Mouse (Mus musculus) hindbrain, embryonic 10.5 days (tissue): ENCODE results near the gene Gm37419. TPM values are rescaled to one million over a fixed set of nuclear protein-coding genes. Genes with fewer than 3 reads are reported as not detected.

Source experiments
- DNase-seq: peaks from one replicate; pipeline ENCODE4 v3.0.0-alpha.2; 2017; ENCODE audit warnings: low spot score
- H3K27ac ChIP-seq: fragments of 300-500 bp; sonication (generic); 2 replicates; pipeline ENCODE4 v1.5.1; 2016; ENCODE audit warnings: mild to moderate bottlenecking, moderate library complexity
- H3K27me3 ChIP-seq: fragments of 300-500 bp; sonication (generic); 2 replicates; pipeline ENCODE4 v1.6.1; 2016; ENCODE audit warnings: mild to moderate bottlenecking; ENCODE audit not compliant: poor library complexity, insufficient read depth, severe bottlenecking
- H3K36me3 ChIP-seq: fragments of 300-500 bp; sonication (generic); 2 replicates; pipeline ENCODE4 v1.6.1; 2016; ENCODE audit warnings: mild to moderate bottlenecking, moderate library complexity
- H3K4me1 ChIP-seq: fragments of 300-500 bp; sonication (generic); replicated peaks from 2 replicates; pipeline ENCODE4 v1.6.1; 2016; ENCODE audit warnings: mild to moderate bottlenecking
- H3K4me3 ChIP-seq: fragments of 300-500 bp; sonication (generic); 2 replicates; pipeline ENCODE4 v1.5.1; 2016; ENCODE audit warnings: mild to moderate bottlenecking, moderate library complexity
- H3K9me3 ChIP-seq: fragments of 300-500 bp; sonication (generic); 2 replicates; pipeline ENCODE4 v1.6.1; 2016; ENCODE audit warnings: mild to moderate bottlenecking, moderate library complexity
- WGBS: fragments of 180-500 bp; shearing (Covaris S2); methylation state at CpG from one replicate; pipeline ENCODE4 v1.1.7; 2016; 5-methylcytosine and 5-hydroxymethylcytosine counted together
- polyA plus RNA-seq: library from polyadenylated mRNA; unstranded; fragments of >200 nt; fragmentation: Nextera tagmentation; extraction: Ambion mirVana; gene quantifications from 2 replicates; pipeline ENCODE4 v1.2.1, GENCODE M21; 2016

Gene Gm37419
- polyA plus RNA-seq, 1 experiment from 2014 or later = not detected

GRCm38 (mm10) chr16:24022605-24023004 is 34.3 kb downstream of the Gm37419 start:
- Histone ChIP-seq H3K9me3 (no peaks in the 10 kb centered on the region), H3K4me1 (no peaks in the 10 kb centered on the region), H3K36me3 (no peaks in the 10 kb centered on the region), H3K27ac (no peak overlapping the region), H3K27me3 (no peaks in the 10 kb centered on the region), H3K4me3 (no peak overlapping the region)
- 88% methylated on average over 4 of the region's 4 CpGs for WGBS
- no peak for DNase-seq

DNA sequence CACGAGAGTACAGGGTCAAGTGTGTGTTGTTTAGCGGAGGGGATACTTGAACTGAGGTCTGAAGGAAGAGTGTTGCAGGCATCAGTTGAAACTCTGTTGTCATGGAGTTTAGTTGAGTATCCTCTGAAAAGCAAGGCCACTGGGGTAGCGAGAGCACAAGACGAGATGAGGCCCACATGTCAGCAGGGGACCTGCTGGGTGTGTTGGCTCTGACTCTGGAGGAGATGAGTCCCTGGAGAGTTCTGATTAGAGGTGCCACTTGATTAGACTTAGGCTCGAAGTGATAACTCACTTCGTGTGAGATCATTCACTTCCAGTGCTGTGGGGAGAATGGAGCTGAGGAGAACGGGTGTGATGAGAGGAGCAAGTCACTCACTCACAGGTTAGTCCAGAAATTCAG is 37.2 kb downstream of the Gm37419 start:
- Histone ChIP-seq H3K4me3 (no peak overlapping the region), H3K4me1 (no peaks in the 10 kb centered on the region), H3K27me3 (no peaks in the 10 kb centered on the region), H3K36me3 (no peaks in the 10 kb centered on the region), H3K9me3 (no peaks in the 10 kb centered on the region), H3K27ac (no peak overlapping the region)
- 75% methylated on average over 7 of the region's 7 CpGs for WGBS
- DNase-seq = no peak

DNA sequence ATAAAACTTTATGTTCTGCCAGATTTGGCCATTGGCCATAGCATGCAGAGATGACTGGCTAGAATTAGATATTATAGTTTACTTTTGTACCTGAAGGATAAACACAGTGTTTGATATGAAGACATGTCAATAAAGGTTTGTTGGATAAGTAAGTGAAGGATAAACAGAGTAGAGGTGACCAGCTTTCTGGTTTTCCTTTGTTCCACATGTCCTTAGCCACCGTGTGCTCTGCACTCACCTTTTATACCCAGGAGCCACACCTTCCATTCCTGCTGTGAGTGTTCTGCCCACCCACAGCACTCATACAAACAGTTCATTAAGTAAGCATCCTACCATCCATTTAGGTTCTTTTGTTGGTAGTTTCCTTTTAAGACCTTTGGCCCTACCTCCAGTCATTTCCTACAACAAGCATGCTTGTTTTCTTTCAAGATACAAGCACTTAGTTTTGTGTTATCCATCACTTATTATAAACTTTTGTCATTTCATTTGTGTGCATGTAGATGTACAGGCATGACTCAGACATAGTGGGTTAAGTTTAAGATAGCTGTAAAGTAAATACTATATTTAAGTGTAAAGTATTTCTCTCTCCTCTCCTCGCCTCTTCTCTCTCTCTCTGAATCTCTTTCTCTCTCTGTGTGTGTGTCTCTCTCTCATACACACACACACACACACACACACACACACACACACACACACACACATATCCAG is 41.8 kb downstream of the Gm37419 start:
- DNase-seq = no peak
- Histone ChIP-seq H3K27ac (no peak overlapping the region), H3K4me1 (no peaks in the 10 kb centered on the region), H3K9me3 (no peaks in the 10 kb centered on the region), H3K27me3 (no peaks in the 10 kb centered on the region), H3K36me3 (no peaks in the 10 kb centered on the region), H3K4me3 (no peak overlapping the region)
- WGBS = 67% methylated on average over 2 of the region's 2 CpGs

DNA sequence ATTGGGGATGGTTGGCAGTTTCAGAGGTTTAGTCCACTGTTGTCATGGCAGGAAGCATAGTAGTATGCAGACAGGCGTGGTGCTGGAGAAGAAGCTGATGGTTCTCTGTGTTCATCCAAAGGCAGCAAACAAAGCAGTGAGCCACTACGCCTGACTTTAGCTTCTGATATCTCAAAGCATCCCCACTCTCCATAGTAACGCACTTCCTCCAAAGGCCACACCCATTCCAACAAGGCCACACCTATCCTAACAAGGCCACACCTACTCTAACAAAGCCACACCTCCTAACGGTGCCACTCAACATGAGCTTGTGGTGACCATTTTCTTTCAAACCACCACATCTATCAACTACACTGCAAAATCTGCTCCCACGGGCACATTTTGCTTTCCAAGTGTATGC is 45.0 kb downstream of the Gm37419 start:
- Histone ChIP-seq H3K9me3 (no peaks in the 10 kb centered on the region), H3K27me3 (no peaks in the 10 kb centered on the region)
- 85% methylated on average over 5 of the region's 5 CpGs for WGBS

DNA sequence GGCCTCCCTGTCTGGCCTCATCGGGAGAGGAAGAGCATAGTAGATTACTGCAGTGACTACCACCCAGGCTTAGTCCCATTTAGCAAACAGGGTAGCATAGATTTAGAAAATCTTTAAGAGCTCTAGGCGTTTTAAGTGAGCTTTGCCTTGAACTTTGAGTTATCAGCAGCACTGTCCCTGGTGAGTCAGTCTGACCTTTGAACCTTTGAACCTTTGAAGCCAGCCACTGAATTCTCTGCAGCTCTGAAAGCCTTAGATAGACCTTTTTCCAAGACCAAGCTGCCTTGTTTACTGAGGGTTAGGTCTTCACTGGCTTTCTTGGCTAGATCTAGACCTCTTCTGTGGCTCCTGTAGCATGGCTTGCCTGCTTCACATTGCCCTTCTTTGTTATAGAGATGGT is 46.2 kb downstream of the Gm37419 start:
- no peak for DNase-seq
- Histone ChIP-seq H3K4me1 (no peaks in the 10 kb centered on the region), H3K9me3 (no peaks in the 10 kb centered on the region), H3K36me3 (no peaks in the 10 kb centered on the region), H3K27ac (no peak overlapping the region), H3K27me3 (no peaks in the 10 kb centered on the region), H3K4me3 (no peak overlapping the region)
- WGBS = 67% methylated on average over 2 of the region's 2 CpGs

More for the DNA sequence above, 45.0 kb downstream of the Gm37419 start:
- Histone ChIP-seq H3K27ac (no peak overlapping the region), H3K36me3 (no peaks in the 10 kb centered on the region), H3K4me1 (no peaks in the 10 kb centered on the region), H3K4me3 (no peak overlapping the region)
- no peak for DNase-seq

DNA sequence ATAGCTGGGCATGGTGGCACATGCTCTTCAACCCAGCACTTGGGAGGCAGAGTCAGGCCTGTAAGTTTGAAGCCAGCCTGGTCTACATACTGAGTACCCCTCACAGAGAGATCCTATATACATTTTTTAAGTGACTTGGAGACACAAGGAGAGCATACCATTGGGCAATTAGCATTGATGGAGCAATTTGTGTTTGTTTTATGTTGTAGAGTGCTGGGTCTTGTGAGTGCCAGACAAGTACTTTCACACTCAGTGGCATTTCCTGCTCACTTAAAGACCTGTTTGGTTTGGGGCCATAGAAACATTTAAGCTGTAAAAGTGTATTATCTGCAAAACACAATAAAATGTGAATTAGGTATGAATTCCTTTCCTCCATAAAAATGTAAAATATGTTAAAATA is 47.5 kb downstream of the Gm37419 start:
- H3K36me3 ChIP-seq = no peaks in the 10 kb centered on the region
- H3K4me1 ChIP-seq = no peaks in the 10 kb centered on the region
- DNase-seq = no peak
- no peaks in the 10 kb centered on the region for H3K27me3 ChIP-seq
- no peak overlapping the region for H3K27ac ChIP-seq
- no peak overlapping the region for H3K4me3 ChIP-seq
- no peaks in the 10 kb centered on the region for H3K9me3 ChIP-seq

DNA sequence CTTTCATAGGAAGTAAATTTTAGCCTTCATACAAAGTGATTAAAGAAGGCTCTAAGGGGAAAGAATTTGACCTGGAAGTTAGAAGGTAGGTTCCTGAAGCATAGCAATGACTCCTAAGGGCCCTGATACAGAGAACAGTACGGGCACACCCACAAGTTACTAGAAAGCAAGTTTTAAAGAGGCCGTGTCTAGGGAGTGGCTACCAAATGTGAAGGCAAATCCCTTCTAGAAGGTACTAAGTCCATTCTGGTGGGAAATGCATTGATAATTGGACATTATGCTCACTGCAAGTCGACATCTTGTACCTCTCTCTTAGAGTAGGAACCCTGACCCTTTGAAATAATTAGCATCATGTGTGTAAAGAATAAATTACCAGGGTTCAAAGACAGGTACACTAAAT is 48.1 kb downstream of the Gm37419 start:
- H3K27ac ChIP-seq = no peak overlapping the region
- H3K9me3 ChIP-seq = no peaks in the 10 kb centered on the region
- DNase-seq = no peak
- no peaks in the 10 kb centered on the region for H3K36me3 ChIP-seq
- no peaks in the 10 kb centered on the region for H3K4me1 ChIP-seq
- 93% methylated on average over 3 of the region's 3 CpGs for WGBS
- no peak overlapping the region for H3K4me3 ChIP-seq
- H3K27me3 ChIP-seq = no peaks in the 10 kb centered on the region

Other genes starting within 250 kb of the Gm37419 start
- gene Sst, start 97.5 kb upstream of the Gm37419 start, polyA plus RNA-seq = 101 and 111 TPM in 2 replicates
- not detected in 2 replicates for gene Rtp2, start 56.1 kb upstream of the Gm37419 start, polyA plus RNA-seq
- gene Bcl6, start 370 bp downstream of the Gm37419 start, polyA plus RNA-seq = 0.16 and 0.19 TPM in 2 replicates